Mouse (Mus musculus) thymus, postnatal 10 days (tissue): Measurements from ENCODE around the gene Pcyt2.
"Not testable (repeated sequence)": the region's sequence is repeated elsewhere in the genome, so short reads cannot be mapped to it uniquely, and the experiment has no call there.

Experiments
- DNase-seq, 2 experiments: peaks; one replicate each; pipeline ENCODE4 v3.0.0; 2021; ENCODE audit warnings: low spot score in 2 of 2

The Pcyt2 gene

DNA sequence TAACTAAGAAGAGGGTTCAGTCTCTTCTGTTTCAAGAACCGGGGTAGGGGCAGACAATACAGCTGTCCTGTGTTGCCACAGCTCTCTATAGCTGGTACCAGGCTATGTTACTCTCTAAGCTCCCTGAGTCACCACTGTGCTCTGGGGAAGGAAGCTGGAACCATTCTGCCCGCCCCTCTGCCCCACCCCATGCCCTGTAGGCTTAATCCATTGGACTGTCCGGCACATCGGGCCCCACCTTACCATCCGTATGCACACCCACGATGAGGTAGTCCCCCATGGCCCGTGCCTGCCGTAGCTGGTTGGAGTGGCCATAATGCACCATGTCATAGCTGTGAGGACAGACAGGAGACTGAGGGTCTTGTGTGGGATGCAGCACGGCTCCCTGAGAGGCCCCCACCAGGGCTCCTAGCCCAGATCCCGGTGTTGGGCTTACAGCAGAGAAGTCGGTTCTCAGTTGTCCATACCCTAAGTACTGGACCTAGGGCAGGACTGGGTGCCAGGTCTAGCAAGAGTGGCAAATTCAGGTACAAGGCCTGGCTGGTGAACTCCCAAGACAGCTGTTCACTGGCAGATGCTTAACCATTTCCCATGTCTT lies 2.0 kb downstream of the Pcyt2 start:
- no peak for DNase-seq

GRCm38 (mm10) chr11:120615167-120615566 lies 2.6 kb downstream of the Pcyt2 start:
- DNase-seq, result no peak

GRCm38 (mm10) chr11:120613976-120614375 lies 3.8 kb downstream of the Pcyt2 start:
- no peak for DNase-seq

- no peak for DNase-seq
These were observed 4.2 kb downstream of the Pcyt2 start for GRCm38 (mm10) chr11:120613481-120613972.

GRCm38 (mm10) chr11:120612763-120613162 lies 5.0 kb downstream of the Pcyt2 start:
- DNase-seq, result peak; percentile 54 to 79

GRCm38 (mm10) chr11:120610477-120611046 lies 7.2 kb downstream of the Pcyt2 start:
- DNase-seq, result no peak

- no peak for DNase-seq
These were observed 8.5 kb downstream of the Pcyt2 start for GRCm38 (mm10) chr11:120609250-120609649.

DNA sequence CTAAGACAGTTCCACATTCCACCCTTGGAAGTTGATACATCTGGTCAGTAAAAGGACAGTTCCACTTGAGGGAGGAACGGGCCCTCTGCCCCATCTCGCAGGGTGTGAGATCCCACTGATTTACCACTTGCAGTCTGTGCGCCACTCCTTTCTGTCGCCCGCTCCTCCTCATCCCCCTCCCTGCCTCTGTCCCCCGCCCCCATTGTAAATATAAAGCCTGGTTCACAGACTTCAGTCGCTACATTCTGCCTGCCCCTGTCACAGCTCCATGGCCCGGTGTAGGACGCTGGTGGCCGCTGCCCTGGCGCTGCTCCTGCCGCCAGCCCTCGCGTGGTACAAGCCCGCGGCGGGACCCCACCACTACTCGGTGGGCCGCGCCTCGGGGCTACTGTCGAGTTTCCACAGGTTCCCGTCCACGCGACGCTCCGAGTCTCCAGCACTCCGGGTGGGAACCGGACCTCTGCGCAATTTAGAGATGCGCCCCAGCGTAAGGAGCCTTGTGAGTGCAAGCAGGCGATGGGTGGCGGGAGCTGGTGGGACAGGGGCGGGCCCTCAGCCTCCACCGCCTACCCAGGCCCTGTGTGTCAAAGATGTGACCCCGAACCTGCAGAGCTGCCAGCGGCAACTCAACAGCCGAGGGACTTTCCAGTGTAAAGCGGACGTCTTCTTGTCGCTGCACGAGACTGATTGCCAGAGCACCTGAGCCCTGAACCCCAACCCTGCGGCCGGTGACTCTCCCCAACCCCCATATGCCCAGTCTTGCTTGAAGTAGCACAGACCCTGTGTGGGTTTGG lies 9.3 kb downstream of the Pcyt2 start, which contains the start of gene Npb:
Npb (plus strand) TSS at position 237 of the 794 bp plus-strand sequence.
- DNase-seq, result no peak

DNA sequence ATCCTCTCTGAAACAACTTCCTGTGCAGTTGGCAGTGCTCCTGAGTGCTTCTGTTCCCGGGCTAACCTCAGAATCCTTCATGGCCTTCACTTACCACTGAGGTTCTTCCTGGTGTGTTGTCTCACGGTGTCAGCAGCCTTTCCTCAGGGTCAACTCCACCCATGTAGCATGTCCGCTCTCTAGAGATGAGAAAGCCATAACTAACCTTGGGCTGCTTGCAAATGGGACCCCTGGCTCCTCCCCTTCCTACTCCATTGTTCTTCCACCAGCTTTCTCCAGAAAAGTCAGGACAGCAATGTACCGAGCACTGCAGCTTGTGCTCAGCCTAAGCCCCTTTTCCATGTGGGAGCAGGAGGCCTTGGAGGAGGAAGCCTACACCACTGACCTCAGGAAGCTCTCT lies 11.0 kb downstream of the Pcyt2 start:
- no peak for DNase-seq

- no peak for DNase-seq
These were observed 12.1 kb downstream of the Pcyt2 start for GRCm38 (mm10) chr11:120605667-120606066.

DNA sequence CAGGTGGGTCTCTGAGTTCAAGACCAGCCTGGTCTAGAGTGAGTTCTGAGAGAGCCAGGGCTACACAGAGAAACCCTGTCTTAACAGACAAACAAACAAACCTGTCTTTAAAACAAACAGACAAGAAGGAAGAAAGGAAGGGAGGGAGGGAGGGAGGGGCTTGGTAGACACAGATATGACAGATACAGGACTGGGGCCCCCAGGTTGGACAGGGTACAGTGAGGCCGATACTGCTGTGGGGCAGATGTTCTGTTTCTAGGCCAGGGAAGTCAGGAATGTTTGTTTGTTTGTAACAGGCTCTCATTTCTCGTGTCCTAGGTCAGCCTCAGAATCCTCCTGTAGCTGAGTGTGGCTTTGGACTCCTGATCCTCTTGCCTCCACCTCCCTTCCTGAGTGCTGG lies 14.2 kb downstream of the Pcyt2 start:
- no peak for DNase-seq

DNA sequence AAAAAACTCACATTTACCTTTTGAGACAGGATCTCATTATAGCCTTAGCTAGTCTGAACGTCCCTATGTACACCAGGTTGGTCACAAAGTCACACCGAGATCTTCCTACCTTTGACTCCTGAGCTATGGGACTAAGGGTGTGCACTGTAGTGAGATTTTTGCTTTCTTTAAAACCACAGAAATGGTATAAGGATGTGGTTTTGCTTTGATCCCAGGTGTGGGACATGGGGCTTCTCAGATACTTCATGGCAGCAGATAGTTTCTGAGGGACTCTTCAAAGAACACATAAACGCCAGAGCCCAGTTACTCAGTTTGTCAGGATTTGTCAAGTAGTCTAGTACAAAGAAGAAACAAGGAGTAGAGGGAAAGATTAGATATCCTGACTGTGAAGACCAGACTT lies 17.0 kb downstream of the Pcyt2 start:
- DNase-seq, result no peak

- DNase-seq, result no peak
These were observed 18.7 kb downstream of the Pcyt2 start for GRCm38 (mm10) chr11:120598990-120599549.

GRCm38 (mm10) chr11:120598283-120598989 lies 19.3 kb downstream of the Pcyt2 start, which contains the start of the genes Alyref and Anapc11:
TSS of gene Alyref (minus strand) at chr11:120598365.
TSS of gene Anapc11 (plus strand) at chr11:120598421.
- DNase-seq, result peak; percentile 92 to 93

GRCm38 (mm10) chr11:120597240-120598235 lies 20.2 kb downstream of the Pcyt2 start:
- no peak for DNase-seq

DNA sequence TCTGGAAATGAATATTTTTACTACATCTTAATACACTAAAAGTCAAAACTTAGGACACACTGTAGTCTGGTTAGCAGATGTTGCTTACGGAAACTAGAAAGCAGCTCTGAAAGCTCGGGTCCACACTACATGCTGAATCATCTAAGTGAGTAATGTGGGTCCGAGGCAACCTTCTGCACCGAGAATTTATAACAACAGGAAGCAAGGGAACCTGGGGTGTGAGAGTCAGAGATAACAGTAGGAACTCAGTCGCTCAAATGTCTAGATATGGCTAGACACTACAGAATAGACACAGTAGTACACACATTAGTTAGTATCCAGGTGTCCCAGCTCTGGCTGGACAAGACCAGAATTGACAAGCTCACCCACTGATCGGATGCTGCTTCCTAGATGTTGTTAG lies 29.2 kb downstream of the Pcyt2 start:
- no peak for DNase-seq

GRCm38 (mm10) chr11:120583937-120584336 lies 33.8 kb downstream of the Pcyt2 start:
- DNase-seq, result no peak

- not testable (repeated sequence) for DNase-seq
These were observed 34.8 kb downstream of the Pcyt2 start for GRCm38 (mm10) chr11:120582982-120583293.

- peak; percentile 48 to 54 for DNase-seq
These were observed 35.3 kb downstream of the Pcyt2 start for GRCm38 (mm10) chr11:120582268-120582981.
